Mouse (Mus musculus) lung, adult 2 months (tissue): ENCODE data around the gene Pex11a. TPM values are rescaled to one million over a fixed set of nuclear protein-coding genes. Genes with fewer than 3 reads are reported as not detected.

Source experiments
- DNase-seq: peaks from one replicate; pipeline ENCODE4 v3.0.0; 2022
- H3K4me1 ChIP-seq: fragments of 200-500 bp; 2 replicates; pipeline ENCODE4 v1.6.1; 2011; ENCODE audit warnings: low read length; ENCODE audit not compliant: control insufficient read depth, insufficient read depth
- H3K4me3 ChIP-seq: fragments of 200-500 bp; replicated peaks from 2 replicates; pipeline ENCODE3; 2011; ENCODE audit warnings: low read depth, mild to moderate bottlenecking, control low read depth, low read length; ENCODE audit errors: extremely low read depth
- CTCF ChIP-seq: fragments of 200-500 bp; IDR thresholded peaks from 2 replicates; pipeline ENCODE4 v1.5.1; 2011; ENCODE audit warnings: mild to moderate bottlenecking, low read length, control low read depth; ENCODE audit not compliant: insufficient read depth
- POLR2A ChIP-seq: fragments of 200-500 bp; IDR thresholded peaks from 2 replicates; pipeline ENCODE4 v1.6.1; 2011; ENCODE audit warnings: low read depth, mild to moderate bottlenecking, control low read depth, low read length, borderline replicate concordance; ENCODE audit errors: extremely low read depth
- WGBS: fragments of 180-500 bp; shearing (Covaris S2); methylation state at CpG from one replicate; pipeline ENCODE4 v1.1.7; 2018; 5-methylcytosine and 5-hydroxymethylcytosine counted together
- polyA plus RNA-seq: library from polyadenylated mRNA; depleted of rRNA; stranded (reverse); fragments of >200 nt; gene quantifications from 2 replicates; pipeline ENCODE4 v1.2.3, GENCODE M21; 2012

The Pex11a gene
- polyA plus RNA-seq, 1 experiment = 17.9 TPM

DNA sequence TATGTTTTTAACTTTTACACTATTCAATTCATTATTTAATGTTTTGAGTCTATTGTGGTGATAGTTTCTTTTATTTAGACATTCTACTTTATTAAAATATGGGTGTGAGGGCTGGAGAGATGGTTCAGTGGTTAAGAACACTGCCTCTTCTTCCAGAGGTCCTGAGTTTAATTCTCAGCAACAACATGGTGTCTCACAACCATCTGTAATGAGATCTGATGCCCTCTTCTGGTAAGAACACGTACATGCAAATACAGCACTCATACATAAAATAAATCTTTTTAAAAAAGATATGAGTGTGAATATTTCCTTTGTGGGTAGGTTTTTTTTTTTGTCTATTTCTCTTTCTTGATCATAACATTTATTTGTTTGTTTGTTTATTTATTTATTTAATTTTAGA, 23.1 kb upstream of the Pex11a start:
- DNase-seq = no peak
- Histone ChIP-seq H3K4me1 (no peaks in the 10 kb centered on the region), H3K4me3 (no peak overlapping the region)
- 40% methylated on average over 1 of the region's 1 CpGs for WGBS
- no peak for TF ChIP-seq POLR2A
- no peak for TF ChIP-seq CTCF

DNA sequence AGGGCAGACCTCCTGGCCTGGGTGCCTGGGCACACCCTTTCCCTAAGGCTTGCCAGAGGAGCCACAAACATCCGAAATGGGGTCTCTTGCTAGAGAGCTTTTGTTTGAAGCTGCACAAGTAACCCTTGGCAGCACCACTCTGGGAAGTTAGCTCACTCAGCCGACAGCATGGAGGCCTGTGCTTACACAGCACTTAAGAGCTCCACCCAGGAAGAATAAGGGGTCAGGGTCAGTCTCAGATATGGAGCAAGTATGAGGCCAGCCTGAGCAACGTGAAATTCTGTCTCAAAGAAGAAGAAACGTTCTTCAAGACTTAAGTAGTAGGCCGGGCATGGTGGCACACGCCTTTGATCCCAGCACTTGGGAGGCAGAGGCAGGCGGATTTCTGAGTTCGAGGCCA, 19.2 kb upstream of the Pex11a start:
- WGBS = 57% methylated on average over 8 of the region's 8 CpGs
- Histone ChIP-seq H3K4me1 (no peaks in the 10 kb centered on the region), H3K4me3 (no peak overlapping the region)
- TF ChIP-seq CTCF (no peak), POLR2A (no peak)
- no peak for DNase-seq

DNA sequence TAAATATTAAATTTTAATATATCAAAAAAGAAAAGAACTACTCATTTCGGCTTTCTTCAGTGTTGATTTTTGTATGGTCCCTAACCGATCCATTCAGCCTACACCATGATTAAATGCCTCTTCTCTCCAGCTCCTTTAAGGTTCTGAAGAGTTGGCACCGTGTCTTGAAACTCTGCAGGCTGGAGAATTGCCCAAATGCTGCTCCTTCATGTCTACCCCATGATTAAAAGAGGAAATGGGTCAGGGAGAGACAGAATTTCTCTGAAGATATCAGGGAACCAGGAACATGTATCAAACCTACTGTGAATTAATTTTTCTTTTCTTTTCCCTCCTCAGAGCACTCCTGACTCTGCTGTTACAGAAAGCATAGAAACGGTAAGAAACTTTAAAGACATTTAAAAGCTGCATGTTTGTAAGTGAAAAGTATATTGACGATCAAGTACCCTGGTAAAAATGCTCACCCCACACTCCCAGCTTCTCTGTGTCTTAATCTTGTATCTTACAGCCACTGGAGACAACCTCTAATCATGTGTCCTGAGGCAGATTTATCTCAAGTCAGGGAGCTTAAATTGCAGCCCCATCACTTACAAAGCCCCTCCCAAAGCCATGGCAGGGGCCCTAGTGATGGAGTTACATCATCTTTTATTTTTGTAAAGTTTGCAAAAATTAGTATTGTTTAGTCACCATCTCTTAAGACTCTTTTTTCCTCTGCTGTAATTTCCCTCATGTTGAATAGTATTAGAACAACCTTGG, 18.4 kb upstream of the Pex11a start:
- Histone ChIP-seq H3K4me1 (no peaks in the 10 kb centered on the region), H3K4me3 (no peak overlapping the region)
- TF ChIP-seq CTCF (no peak), POLR2A (no peak)
- DNase-seq = no peak
- 56% methylated on average over 5 of the region's 5 CpGs for WGBS

DNA sequence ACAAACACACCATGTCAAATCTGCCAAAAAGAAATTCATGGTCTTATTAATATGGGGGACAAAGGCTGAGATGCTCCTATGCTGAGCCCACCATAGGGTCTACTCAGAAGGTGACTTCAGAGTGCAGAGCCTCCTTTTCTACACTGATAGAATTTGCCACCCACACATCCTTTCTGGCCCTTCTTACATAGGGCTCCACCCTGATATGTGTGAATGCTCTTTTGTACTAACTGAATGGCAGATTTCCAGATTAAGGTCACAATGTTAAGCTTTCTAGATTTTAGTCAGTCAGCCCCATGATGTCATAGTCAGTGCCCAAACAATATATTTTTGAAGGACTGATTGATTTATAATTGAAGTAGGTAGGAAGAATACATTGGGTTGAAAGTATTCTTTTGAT, 16.8 kb upstream of the Pex11a start:
- no peaks in the 10 kb centered on the region for H3K4me1 ChIP-seq
- DNase-seq = no peak
- TF ChIP-seq POLR2A = no peak
- no peak for TF ChIP-seq CTCF
- no peak overlapping the region for H3K4me3 ChIP-seq

DNA sequence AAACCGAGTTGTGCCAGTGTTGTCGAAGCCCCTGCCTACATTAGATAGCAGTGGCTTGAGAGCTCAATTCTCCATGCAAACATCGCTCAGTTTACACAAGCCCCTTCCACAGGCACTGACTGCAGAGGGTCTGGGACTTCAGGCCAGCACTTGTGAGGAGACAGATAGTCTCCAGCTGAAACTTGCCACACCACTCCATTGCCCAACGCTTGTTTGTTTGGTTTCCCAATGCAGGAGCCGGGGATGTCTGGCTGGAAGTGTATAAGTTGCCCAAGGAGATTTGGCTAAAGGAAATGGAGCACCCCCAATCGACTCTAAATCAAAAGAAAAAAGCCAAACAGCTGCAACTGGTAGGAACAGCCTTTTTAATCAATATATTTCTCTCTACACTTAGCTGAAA, 15.2 kb upstream of the Pex11a start:
- 39% methylated on average over 6 of the region's 6 CpGs for WGBS
- peak; percentile 20 for DNase-seq
- no peak for TF ChIP-seq POLR2A
- no peak for TF ChIP-seq CTCF
- H3K4me1 ChIP-seq = no peaks in the 10 kb centered on the region
- no peak overlapping the region for H3K4me3 ChIP-seq

DNA sequence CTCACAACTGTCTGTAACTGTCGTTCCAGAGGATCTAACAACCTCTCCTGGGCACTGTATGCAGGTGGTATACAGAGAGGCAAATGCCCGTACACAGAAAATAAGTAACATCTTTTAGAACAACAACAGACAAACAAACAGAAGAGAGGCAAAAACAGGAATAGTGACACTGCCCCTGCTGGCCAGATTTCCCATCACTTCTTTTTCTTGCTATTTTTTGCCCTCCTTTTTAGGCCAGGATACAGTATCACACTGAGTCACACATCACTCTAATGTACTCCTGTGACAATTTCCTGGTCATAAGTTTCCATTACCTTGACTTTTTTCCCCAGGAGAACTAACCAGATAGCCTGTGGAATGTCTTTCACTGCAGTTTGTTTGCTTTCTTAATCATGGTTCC, 13.4 kb upstream of the Pex11a start:
- DNase-seq = no peak
- Histone ChIP-seq H3K4me1 (no peaks in the 10 kb centered on the region), H3K4me3 (no peak overlapping the region)
- no peak for TF ChIP-seq CTCF
- WGBS = 41% methylated on average over 2 of the region's 2 CpGs

DNA sequence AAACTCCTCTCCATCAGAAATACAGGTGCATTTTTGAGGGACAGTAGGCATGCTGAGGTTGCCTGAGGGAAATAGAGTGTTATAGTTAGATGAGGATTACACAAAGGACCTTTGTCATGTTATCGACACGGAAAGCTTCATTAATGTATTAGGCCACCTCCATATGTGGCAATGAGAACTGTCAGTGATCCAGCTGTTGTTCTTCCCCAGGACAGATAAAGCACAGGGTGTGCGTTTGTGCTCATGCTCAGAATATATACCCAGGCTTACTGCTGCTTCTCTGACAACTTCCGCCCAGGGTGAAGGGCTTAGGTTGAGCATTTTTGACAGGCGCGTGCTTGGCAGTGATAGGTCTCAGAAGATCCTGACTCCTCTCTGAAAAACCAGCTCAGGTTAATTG, 6.6 kb upstream of the Pex11a start:
- H3K4me1 ChIP-seq = no peaks in the 10 kb centered on the region
- H3K4me3 ChIP-seq = no peak overlapping the region
- 79% methylated on average over 6 of the region's 6 CpGs for whole genome bisulfite sequencing
- no peak for DNase-seq
- no peak for TF ChIP-seq CTCF
- no peak for TF ChIP-seq POLR2A

DNA sequence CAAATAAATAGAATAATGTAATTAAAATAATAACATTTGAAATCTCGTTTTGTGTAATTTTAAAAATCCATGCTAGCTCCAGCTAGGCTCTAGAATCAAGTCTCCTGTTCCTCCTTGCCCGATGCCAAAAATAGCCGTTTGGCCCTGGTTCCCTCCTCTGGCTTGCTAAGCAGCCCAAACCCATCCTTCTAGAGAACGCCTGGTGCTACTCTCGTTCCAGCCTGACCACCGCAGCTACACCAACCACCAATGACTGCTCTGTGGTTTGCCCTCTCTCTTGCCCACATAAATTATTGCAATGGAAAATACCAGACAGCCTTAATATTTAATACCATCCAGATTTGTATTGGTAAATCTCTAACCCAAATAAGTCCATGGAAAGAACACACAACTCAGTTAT, 4.7 kb upstream of the Pex11a start:
- WGBS = 66% methylated on average over 6 of the region's 6 CpGs
- TF ChIP-seq POLR2A = no peak
- no peak for TF ChIP-seq CTCF
- H3K4me3 ChIP-seq = no peak overlapping the region
- DNase-seq = no peak
- H3K4me1 ChIP-seq = no peaks in the 10 kb centered on the region

DNA sequence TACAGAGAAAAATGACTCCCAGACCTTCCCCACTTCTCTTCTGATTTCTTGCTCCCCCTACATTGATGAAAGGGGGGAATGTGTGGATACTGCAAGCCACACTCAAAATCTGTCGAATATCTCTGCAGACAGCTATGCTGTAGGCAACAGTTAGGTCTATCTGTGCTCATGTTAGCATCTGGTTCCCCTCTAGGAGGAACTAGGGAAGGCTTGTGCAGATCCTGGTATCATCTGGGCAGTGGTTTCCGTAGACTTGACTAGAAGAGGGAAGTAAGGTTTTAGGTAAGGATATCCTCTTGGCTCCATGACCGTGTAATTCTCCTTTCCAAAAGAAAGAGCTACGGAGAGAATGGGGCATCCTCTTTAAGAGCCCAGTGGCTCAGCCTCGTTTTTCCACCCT, 1.7 kb upstream of the Pex11a start:
- no peak for DNase-seq
- TF ChIP-seq POLR2A (no peak), CTCF (no peak)
- Histone ChIP-seq H3K4me1 (no peaks in the 10 kb centered on the region), H3K4me3 (no peak overlapping the region)
- 68% methylated on average over 5 of the region's 5 CpGs for WGBS

DNA sequence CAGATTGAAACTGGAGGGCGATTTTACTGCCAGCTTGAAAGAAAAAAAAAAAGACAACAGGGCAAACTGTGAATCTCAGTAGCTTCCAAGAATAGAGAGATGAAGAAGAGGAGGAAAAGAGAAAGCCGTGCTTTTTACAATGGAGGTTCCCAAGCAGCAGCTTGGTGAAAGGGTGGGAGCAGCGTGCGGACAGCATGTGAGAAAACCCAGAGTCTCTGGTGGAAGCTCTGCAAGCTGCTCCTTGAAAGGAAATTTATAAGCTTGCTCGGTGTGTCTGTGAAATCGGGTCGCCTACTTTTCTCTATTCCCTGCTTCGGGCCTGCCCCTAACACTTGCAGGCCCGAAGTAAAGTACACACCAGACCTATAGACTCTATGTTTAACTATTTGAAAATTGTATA, 1.1 kb upstream of the Pex11a start:
- WGBS = 93% methylated on average over 9 of the region's 9 CpGs
- no peak overlapping the region for H3K4me3 ChIP-seq
- no peaks in the 10 kb centered on the region for H3K4me1 ChIP-seq
- TF ChIP-seq POLR2A (no peak), CTCF (no peak)
- DNase-seq = no peak
